Mouse (Mus musculus): ENCODE measurements around the gene Slc22a1. TPM values are rescaled to one million over a fixed set of nuclear protein-coding genes. Genes with fewer than 3 reads are reported as not detected.

Gene Slc22a1
- total and polyA plus RNA-seq, 3 experiments, result 0.64 to 1.1 (median 0.76) TPM

DNA sequence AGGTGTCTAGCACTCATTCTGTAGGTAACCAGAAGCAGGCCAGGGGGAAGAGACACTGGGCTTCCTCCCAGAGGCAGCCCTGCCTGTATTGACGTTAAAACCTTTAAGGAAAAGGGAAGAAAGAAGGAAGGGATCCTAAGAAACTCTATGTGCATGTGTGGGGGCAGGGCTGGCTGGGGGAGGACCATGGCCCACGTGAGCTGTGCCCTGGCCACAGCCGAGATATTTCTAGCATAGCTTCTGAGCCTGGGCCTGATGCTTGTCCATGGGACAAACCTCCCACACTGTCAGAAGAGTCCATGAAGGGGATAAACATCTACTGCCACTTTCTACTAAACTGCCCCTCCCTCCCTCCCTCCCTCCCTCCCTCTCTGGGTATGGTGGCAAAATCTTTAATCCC is 1.8 kb downstream of the Slc22a1 start:
- Histone ChIP-seq H3K79me2 (replicated peaks; ENCODE audit: control insufficient read depth, extremely low read depth, insufficient read depth, poor library complexity, severe bottlenecking) (no peaks in the 10 kb centered on the region), H3K27me3 (replicated peaks) (no peaks in the 10 kb centered on the region), H3K36me3 (replicated peaks in 1 of 2; ENCODE audit: control insufficient read depth in 1 of 2, insufficient read depth in 1 of 2, low read length in 1 of 2) (no peaks in the 10 kb centered on the region), H3K4me3 (replicated peaks in 1 of 3; ENCODE audit: low read depth in 2 of 3, low read length in 2 of 3, poor library complexity in 1 of 3) (no peak overlapping the region), H3K27ac (ENCODE audit: insufficient read depth, low read depth) (no peak overlapping the region), H3K9me3 (replicated peaks; ENCODE audit: low read length) (no peaks in the 10 kb centered on the region), H3K9ac (ENCODE audit: insufficient read depth, low read depth) (no peak overlapping the region), H3K4me1 (ENCODE audit: control insufficient read depth in 1 of 2, insufficient read depth in 2 of 2) (no peaks in the 10 kb centered on the region), H3K4me2 (ENCODE audit: insufficient read depth, low read depth, poor library complexity, severe bottlenecking) (no peak overlapping the region)
- no peak for TF ChIP-seq TCF12 (IDR thresholded peaks at IDR 0.05; ENCODE audit: low read depth, low read length)
- no peak for TF ChIP-seq PAX5 (IDR thresholded peaks at IDR 0.05; ENCODE audit: low read length)
- TF ChIP-seq ELF1 (IDR thresholded peaks at IDR 0.05; ENCODE audit: low read depth, low read length), result no peak
- TF ChIP-seq MAFK (IDR thresholded peaks at IDR 0.05; ENCODE audit: insufficient replicate concordance, low read length), result no peak
- TF ChIP-seq RCOR1 (conservative IDR thresholded peaks at IDR 0.05; ENCODE audit: low read depth, low read length), result no peak
- no peak for TF ChIP-seq ZMIZ1 (IDR thresholded peaks at IDR 0.05; ENCODE audit: low read depth, low read length)
- TF ChIP-seq KAT2A (IDR thresholded peaks at IDR 0.05; ENCODE audit: insufficient replicate concordance, low read length), result no peak
- no peak for TF ChIP-seq CTCF (conservative IDR thresholded peaks at IDR 0.05 in 1 of 2, IDR thresholded peaks at IDR 0.05 in 1 of 2; ENCODE audit: low read depth in 2 of 2, low read length in 2 of 2)
- no peak for TF ChIP-seq CHD1 (IDR thresholded peaks at IDR 0.05; ENCODE audit: low read depth, low read length)
- TF ChIP-seq ETS1 (conservative IDR thresholded peaks at IDR 0.05; ENCODE audit: low read depth, low read length), result no peak
- no peak for TF ChIP-seq IRF4 (IDR thresholded peaks at IDR 0.05; ENCODE audit: low read depth, low read length)
- no peak for TF ChIP-seq USF2 (conservative IDR thresholded peaks at IDR 0.05; ENCODE audit: low read depth, low read length)
- TF ChIP-seq MXI1 (IDR thresholded peaks at IDR 0.05; ENCODE audit: low read depth, low read length), result no peak
- TF ChIP-seq SIN3A (IDR thresholded peaks at IDR 0.05; ENCODE audit: low read length), result no peak
- TF ChIP-seq ZC3H11A (IDR thresholded peaks at IDR 0.05; ENCODE audit: low read depth, low read length), result no peak
- no peak for TF ChIP-seq MAZ (IDR thresholded peaks at IDR 0.05; ENCODE audit: low read depth, low read length)
- dilution Hi-C loops (cut with MboI; ENCODE audit: extremely low pct_ligation_motif_present, extremely low pct_unique_long_range_greater_than_20kb, low sequenced_read_pairs) (no loop called here), in situ Hi-C loops (cut with MboI; ENCODE audit: low pct_ligation_motif_present, low pct_unique_long_range_greater_than_20kb, low sequenced_read_pairs) (loop anchor here (25.0 kb wide), 1 partner anchor 112 kb away; no protein-coding TSS in a partner anchor)
- no peak for DNase-seq (ENCODE audit: extremely low read depth)

DNA sequence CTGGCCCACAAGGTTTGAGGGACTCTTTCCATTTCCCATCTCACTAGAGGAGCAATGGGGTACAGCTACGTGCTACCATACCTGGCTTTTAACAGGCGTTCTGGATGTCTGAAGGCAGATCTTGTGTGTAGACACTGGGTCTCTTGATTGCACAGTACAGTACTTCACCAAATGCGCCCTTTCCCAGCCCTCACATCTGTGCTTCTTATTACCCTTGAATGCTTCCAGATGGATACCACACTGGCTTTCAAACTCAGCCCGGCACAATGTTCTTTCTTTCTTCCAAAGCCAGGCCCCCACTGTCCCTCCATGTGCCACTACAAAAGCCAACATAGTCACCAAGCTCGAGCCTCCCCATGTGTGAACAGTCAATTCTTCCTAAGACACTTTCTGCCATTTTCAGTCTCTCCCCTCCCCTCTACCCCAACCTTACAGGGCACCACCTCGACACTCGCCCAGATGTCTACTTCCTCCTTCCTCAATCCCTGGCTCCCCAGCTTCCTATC is 3.3 kb downstream of the Slc22a1 start:
- TF ChIP-seq POLR2A (IDR thresholded peaks at IDR 0.05; ENCODE audit: low read depth, low read length) (no peak), CTCF (conservative IDR thresholded peaks at IDR 0.05 in 1 of 2, IDR thresholded peaks at IDR 0.05 in 1 of 2; ENCODE audit: low read depth in 2 of 2, low read length in 2 of 2) (no peak), ZKSCAN1 (IDR thresholded peaks at IDR 0.05; ENCODE audit: borderline replicate concordance, low read depth, low read length) (no peak), SIN3A (IDR thresholded peaks at IDR 0.05; ENCODE audit: low read length) (no peak)
- dilution Hi-C loops (cut with MboI; ENCODE audit: extremely low pct_ligation_motif_present, extremely low pct_unique_long_range_greater_than_20kb, low sequenced_read_pairs), result no loop called here
- peaks cover 0 to 12% of the 10 kb centered on the region in 2 experiments; a peak in 2 of 4 replicates for H3K4me1 ChIP-seq (ENCODE audit: control insufficient read depth in 1 of 2, insufficient read depth in 2 of 2)

More for the DNA sequence above, 3.3 kb downstream of the Slc22a1 start:
- in situ Hi-C loops (cut with MboI; ENCODE audit: low pct_ligation_motif_present, low pct_unique_long_range_greater_than_20kb, low sequenced_read_pairs), result loop anchor here (25.0 kb wide), 1 partner anchor 110 kb away; no protein-coding TSS in a partner anchor
- H3K36me3 ChIP-seq (replicated peaks in 1 of 2; ENCODE audit: control insufficient read depth in 1 of 2, insufficient read depth in 1 of 2, low read length in 1 of 2), result no peaks in the 10 kb centered on the region
- H3K27me3 ChIP-seq (replicated peaks), result no peaks in the 10 kb centered on the region
- no peak overlapping the region for H3K4me2 ChIP-seq (ENCODE audit: insufficient read depth, low read depth, poor library complexity, severe bottlenecking)
- no peak for DNase-seq (ENCODE audit: extremely low read depth)
- no peak overlapping the region for H3K4me3 ChIP-seq (replicated peaks in 1 of 3; ENCODE audit: low read depth in 2 of 3, low read length in 2 of 3, poor library complexity in 1 of 3)
- H3K9me3 ChIP-seq (replicated peaks; ENCODE audit: low read length), result no peaks in the 10 kb centered on the region
- H3K27ac ChIP-seq (ENCODE audit: insufficient read depth, low read depth), result no peak overlapping the region
- no peak overlapping the region for H3K9ac ChIP-seq (ENCODE audit: insufficient read depth, low read depth)
- H3K79me2 ChIP-seq (replicated peaks; ENCODE audit: control insufficient read depth, extremely low read depth, insufficient read depth, poor library complexity, severe bottlenecking), result no peaks in the 10 kb centered on the region

Data from CH12.LX (cell line).